Mouse (Mus musculus) cortical plate, adult 2 months (tissue): ENCODE results near the gene Ganab. TPM values are rescaled to one million over a fixed set of nuclear protein-coding genes. Genes with fewer than 3 reads are reported as not detected.
A peak's percentile ranks its signal among the peaks of the same experiment; 100 is the strongest.
"Not testable (repeated sequence)": the region's sequence is repeated elsewhere in the genome, so short reads cannot be mapped to it uniquely, and the experiment has no call there.

Source experiments
- H3K27ac ChIP-seq: fragments of 200-500 bp; 2 replicates; pipeline ENCODE4 v1.5.1; 2012; ENCODE audit warnings: low read length, control low read depth, inconsistent platforms; ENCODE audit not compliant: insufficient read depth
- H3K4me1 ChIP-seq: fragments of 200-500 bp; 2 replicates; pipeline ENCODE4 v1.6.1; 2011; ENCODE audit warnings: low read length; ENCODE audit not compliant: control insufficient read depth, insufficient read depth
- H3K4me3 ChIP-seq: fragments of 200-500 bp; 2 replicates; pipeline ENCODE4 v1.5.1; 2011; ENCODE audit warnings: mild to moderate bottlenecking, low read length, control low read depth; ENCODE audit not compliant: insufficient read depth
- CTCF ChIP-seq: fragments of 200-500 bp; IDR thresholded peaks from 2 replicates; pipeline ENCODE4 v1.5.1; 2011; ENCODE audit warnings: mild to moderate bottlenecking, control low read depth, low read length; ENCODE audit not compliant: insufficient read depth; ENCODE audit errors: extremely low read depth
- POLR2A ChIP-seq: fragments of 200-500 bp; IDR thresholded peaks from 2 replicates; pipeline ENCODE4 v1.6.1; 2011; ENCODE audit warnings: mild to moderate bottlenecking, low read length, control low read depth; ENCODE audit not compliant: insufficient read depth; ENCODE audit errors: extremely low read depth
- polyA plus RNA-seq: library from polyadenylated mRNA; depleted of rRNA; stranded (reverse); fragments of >200 nt; gene quantifications from 2 replicates; pipeline ENCODE4 v1.2.3, GENCODE M21; 2012; rRNA removed

Gene Ganab
- 87.5 and 89.8 TPM in 2 replicates for polyA plus RNA-seq

DNA sequence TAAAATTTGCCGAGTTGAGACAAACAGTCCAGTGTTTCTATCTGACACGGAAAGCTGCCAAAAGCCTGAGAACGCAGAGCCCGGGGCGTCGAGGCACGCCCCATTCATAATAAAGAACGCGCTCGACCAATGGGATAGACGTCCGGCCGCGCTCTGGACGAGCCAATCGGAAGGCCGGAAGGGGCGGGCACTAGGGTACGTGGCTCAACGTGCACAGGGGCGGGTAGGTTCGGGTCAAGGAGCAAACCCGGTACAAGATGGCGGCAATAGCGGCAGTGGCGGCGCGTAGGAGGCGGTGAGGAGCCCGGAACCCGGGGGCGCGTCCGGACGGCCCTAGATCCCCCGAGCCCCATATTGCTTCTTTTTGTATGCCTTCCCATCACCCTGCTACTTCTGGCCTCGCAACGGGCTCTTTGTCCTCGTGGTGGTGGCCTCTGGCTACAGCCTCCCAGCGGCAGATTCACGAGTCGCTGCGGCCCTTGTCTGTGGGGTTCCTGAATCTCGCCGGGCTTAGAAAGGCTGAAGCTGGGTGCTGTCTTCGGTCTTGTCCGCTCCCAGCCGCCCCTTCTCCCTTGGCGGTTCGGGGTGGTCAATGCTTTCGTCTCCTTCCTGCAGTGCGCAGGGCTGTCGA lies at the start of gene Ganab:
TSS of gene Ganab (plus strand) at position 207 of the 631 bp plus-strand sequence.
- Histone ChIP-seq H3K27ac (peak within 1 kb of the TSS; percentile 40; the same call in 1 of the 2 replicates), H3K4me1 (no peaks in the 10 kb centered on the region; the same call in 1 of the 2 replicates), H3K4me3 (peak within 1 kb of the TSS; percentile 80)
- peak; percentile 72; the same call in 1 of the 2 replicates for TF ChIP-seq POLR2A
- TF ChIP-seq CTCF: no peak

DNA sequence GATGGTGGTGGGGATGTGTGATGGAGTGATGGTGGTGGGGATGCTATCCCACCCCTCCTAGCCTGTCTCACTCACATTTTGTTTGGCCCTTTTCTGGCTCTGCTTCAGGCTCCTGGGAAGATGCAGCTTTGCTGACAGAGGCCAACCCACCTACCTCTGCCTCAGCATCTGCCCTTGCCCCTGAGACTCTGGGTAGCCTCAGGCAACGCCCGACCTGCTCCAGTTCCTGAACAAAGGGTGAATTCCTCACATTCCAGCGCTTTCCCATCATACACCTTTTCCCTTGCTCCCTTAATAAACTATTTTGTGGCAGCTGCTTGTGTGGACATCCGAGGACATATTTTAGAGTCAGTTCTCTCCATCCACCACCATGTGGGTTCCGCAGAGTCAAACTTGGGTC lies 49.5 kb upstream of the Ganab start:
- TF ChIP-seq CTCF (no peak), POLR2A (no peak)
- no peak overlapping the region for H3K4me3 ChIP-seq
- H3K27ac ChIP-seq: no peak overlapping the region
- H3K4me1 ChIP-seq: peaks cover 1% of the 10 kb centered on the region; the same call in 1 of the 2 replicates

DNA sequence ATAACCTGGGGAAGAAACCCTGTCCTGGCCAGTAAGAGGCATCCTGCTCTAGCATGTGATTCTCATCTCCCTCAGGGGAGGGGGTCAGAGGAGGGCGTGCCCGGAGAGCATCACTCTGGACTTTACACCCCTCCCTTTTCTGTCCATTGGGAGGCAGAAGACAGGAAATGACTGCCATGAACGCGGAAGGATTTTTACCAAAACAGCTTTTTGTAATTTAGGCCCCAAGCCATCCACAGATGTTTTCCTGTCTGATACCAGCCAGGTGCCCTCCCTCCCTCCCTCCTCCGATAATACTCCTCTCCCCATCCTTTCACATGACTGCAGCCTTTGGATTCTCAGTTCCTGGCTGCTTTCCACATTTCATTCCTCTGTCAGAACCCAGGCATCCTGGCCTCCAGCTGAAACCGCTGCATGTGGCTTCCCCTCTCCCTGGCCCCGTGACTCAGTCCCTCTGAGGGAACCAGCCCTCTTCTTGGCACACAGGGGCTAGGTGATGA lies 47.4 kb upstream of the Ganab start, which contains the start of gene Lrrn4cl:
TSS of gene Lrrn4cl (plus strand) at position 367 of the 500 bp plus-strand sequence.
- H3K4me1 ChIP-seq: 0 out of 2 replicates have a peak, but pooled peaks cover 1% of the 10 kb centered on the region
- TF ChIP-seq POLR2A: no peak
- TF ChIP-seq CTCF: no peak
- no peak within 1 kb of the TSS for H3K4me3 ChIP-seq
- H3K27ac ChIP-seq: peak within 1 kb of the TSS; percentile 43; the same call in 1 of the 2 replicates

DNA sequence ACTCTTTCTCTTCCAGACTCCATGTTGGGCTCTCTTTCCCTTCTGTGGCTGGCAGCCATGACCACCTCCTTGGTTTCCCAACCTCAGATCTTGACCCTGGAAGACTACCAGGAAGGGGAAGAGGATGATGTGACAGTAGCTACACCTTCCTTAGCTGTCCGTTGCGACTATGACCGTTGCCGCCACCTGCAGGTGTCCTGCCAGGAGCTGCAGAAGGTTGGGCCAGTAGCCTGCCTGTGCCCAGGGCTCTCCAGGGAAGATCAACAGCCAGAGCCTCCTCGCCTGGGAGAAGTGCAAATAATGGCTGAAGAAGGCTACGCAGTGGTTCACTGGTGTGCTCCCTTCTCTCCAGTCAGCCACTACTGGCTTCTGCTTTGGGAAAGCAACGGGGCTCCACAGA lies 46.2 kb upstream of the Ganab start:
- Histone ChIP-seq H3K27ac (peak overlapping the region; percentile 43; the same call in 1 of the 2 replicates), H3K4me3 (no peak overlapping the region), H3K4me1 (0 out of 2 replicates have a peak, but pooled peaks cover 1% of the 10 kb centered on the region)
- TF ChIP-seq POLR2A: no peak
- TF ChIP-seq CTCF: no peak

DNA sequence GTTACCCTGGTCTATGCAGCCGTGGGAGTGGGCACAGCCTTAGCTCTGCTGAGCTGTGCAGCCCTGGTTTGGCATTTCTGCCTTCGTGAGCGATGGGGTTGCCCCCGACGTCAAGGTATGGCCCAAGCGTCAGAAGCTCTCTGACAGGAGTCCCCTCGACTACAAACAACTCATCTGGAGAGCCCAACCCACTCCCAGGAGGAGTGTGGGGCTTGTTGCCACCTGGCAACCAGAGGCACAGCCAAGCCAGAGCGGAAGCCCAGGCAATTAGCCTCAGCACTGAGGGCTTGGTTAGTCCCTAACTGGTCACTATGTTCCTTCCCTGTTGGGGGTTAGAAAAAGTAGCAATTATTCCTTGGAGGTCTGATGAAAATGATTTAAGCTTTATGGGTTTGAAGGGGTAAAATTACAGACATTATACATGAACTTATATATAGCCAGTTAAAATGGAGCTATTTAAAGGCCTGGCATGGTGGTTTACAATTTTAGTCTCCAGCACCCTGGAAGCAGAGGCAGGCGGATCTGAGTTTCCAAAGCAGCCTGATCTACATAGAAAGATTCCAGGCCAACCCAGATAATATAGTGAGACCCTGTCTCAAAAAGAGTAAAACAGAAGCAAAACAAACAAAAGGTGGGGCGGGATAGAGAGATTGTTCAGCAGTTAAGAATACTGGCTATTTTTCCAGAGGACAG lies 45.5 kb upstream of the Ganab start:
- 0 out of 2 replicates have a peak, but pooled peaks cover 1% of the 10 kb centered on the region for H3K4me1 ChIP-seq
- no peak for TF ChIP-seq CTCF
- no peak for TF ChIP-seq POLR2A

DNA sequence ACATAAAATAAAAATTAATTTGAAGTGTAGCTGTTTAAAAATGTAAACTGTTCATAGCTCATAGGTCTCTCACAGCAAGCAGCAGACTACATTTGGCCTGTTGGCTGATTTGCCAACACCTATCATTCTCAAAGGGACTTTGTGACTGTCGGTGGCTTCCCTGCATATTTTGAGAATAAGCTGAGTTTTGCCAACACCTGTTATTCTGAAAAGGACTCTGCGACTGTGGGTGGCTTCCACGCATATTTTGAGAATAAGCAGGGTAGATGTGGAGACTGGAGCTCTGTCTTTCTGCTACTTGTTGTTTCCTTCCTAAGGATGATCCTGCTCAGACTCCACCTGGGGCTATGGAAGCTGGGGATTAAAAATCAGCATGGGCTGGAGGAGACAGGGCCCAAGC lies 44.8 kb upstream of the Ganab start:
- H3K4me3 ChIP-seq: no peak overlapping the region
- no peak for TF ChIP-seq CTCF
- no peak for TF ChIP-seq POLR2A
- H3K27ac ChIP-seq: no peak overlapping the region
- 0 out of 2 replicates have a peak, but pooled peaks cover 1% of the 10 kb centered on the region for H3K4me1 ChIP-seq

More for the DNA sequence above, 45.5 kb upstream of the Ganab start:
- peak overlapping the region; percentile 43 for H3K27ac ChIP-seq
- H3K4me3 ChIP-seq: no peak overlapping the region

DNA sequence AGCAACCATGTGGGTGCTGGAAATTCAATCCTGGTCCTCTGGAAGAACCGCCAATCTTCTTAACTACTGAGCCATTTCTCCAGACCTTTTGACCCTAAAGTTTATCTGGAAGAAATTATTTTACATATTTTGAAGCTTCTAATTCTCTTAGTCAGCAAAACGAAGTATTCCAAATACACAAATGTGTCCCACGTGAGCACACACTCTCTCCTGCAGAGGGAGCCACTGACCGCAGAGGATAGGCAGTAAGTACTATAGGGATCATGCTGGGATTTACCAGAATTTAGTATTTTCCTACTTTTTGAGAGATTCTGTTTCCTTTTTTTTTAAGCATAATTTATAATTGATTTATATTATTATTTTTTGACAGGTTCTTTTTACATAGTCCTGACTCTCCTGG lies 40.2 kb upstream of the Ganab start:
- Histone ChIP-seq H3K4me3 (no peak overlapping the region), H3K4me1 (no peaks in the 10 kb centered on the region), H3K27ac (no peak overlapping the region)
- TF ChIP-seq CTCF: peak; percentile 61
- no peak for TF ChIP-seq POLR2A

DNA sequence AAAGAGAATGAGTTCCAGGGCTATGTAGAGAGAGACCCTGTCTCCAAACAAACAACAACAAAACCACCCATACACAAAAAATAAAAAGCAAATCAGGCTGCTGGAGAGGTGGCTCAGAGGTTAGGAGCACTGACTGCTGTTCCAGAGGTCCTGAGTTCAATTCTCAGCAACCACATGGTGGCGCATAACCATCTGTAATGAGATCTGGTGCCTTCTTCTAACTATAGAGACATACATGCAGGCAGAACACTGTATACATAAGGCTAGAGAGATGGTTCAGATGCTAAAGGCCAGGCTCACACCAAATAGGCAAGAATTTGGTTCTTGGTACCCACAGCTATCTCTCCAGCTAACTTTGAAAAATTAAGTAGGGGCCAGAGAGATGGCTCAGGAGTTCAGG lies 38.9 kb upstream of the Ganab start:
- Histone ChIP-seq H3K4me3 (no peak overlapping the region), H3K4me1 (no peaks in the 10 kb centered on the region), H3K27ac (no peak overlapping the region)
- 0 out of 2 replicates have a peak, but pooled peaks have one; percentile 15 for TF ChIP-seq CTCF
- no peak for TF ChIP-seq POLR2A

DNA sequence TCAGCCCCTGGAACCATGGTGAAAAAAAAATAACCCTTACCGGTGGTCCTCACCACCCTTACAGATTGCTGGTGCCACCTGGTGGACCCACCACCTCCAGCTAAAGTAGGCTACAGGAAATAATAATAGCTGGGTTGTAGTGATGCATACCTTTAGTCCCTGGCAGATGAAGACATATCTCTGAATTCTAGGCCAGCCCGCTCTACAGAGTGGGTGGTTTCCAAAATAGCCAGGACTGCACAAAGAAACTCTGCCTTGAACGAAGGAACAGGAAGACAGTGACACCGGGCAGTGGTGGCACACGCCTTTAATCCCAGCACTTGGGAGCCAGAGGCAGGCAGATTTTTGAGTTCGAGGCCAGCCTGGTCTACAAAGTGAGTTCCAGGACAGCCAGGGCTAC lies 33.6 kb upstream of the Ganab start:
- Histone ChIP-seq H3K4me1 (no peaks in the 10 kb centered on the region), H3K4me3 (no peak overlapping the region), H3K27ac (no peak overlapping the region; the same call in 1 of the 2 replicates)
- TF ChIP-seq POLR2A (no peak), CTCF (no peak)

DNA sequence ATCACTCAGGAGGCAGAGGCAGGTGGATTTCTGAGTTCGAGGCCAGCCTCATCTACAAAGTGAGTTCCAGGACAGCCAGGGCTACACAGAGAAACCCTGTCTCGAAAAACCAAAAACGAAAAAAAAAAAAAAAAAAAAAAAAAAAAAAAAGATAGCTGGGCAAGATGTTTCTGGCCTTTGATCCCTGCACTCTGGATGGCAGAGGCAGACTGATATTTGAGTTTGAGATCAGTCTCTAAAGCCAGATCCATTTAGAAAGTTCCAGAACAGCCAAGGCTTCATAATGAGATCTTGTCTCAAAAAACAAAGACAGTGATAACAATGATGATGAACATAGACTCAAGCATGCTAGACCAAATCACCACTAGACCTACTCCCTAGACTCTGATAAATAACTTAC lies 27.5 kb upstream of the Ganab start:
- H3K4me1 ChIP-seq, H3K27ac ChIP-seq, H3K4me3 ChIP-seq: not testable (repeated sequence)
